Mouse (Mus musculus) stomach, postnatal 0 days (tissue): ENCODE data around the gene Rex1bd. TPM values are rescaled to one million over a fixed set of nuclear protein-coding genes. Genes with fewer than 3 reads are reported as not detected.

ENCODE experiments used
- ATAC-seq: fragments of 200-750 bp; cut with Nextera tagmentation; 2 replicates; pipeline ENCODE4 v1.8.0; 2017; ENCODE audit not compliant: low FRiP score, low TSS enrichment
- DNase-seq: peaks from one replicate; pipeline ENCODE4 v3.0.0-alpha.2; 2016; ENCODE audit warnings: low spot score
- H3K27ac ChIP-seq: fragments of 300-500 bp; sonication (generic); replicated peaks from 2 replicates; pipeline ENCODE4 v1.5.1; 2014; ENCODE audit warnings: mild to moderate bottlenecking, control low read depth
- H3K27me3 ChIP-seq: fragments of 300-500 bp; sonication (generic); 2 replicates; pipeline ENCODE4 v1.6.1; 2014; ENCODE audit warnings: low read length; ENCODE audit not compliant: control insufficient read depth, insufficient read depth
- H3K36me3 ChIP-seq: fragments of 300-500 bp; sonication (generic); 2 replicates; pipeline ENCODE4 v1.6.1; 2014; ENCODE audit warnings: low read length, mixed read lengths; ENCODE audit not compliant: control insufficient read depth, insufficient read depth
- H3K4me1 ChIP-seq: fragments of 300-500 bp; sonication (generic); replicated peaks from 2 replicates; pipeline ENCODE4 v1.6.1; 2014; ENCODE audit warnings: antibody characterized with exemption; ENCODE audit not compliant: control insufficient read depth, insufficient read depth
- H3K4me2 ChIP-seq: fragments of 300-500 bp; sonication (generic); replicated peaks from 2 replicates; pipeline ENCODE4 v1.6.1; 2014; ENCODE audit warnings: low read depth, mild to moderate bottlenecking, control low read depth, moderate library complexity
- H3K4me3 ChIP-seq: fragments of 300-500 bp; sonication (generic); 2 replicates; pipeline ENCODE4 v1.5.1; 2014; ENCODE audit warnings: low read depth, low read length, control low read depth
- H3K9ac ChIP-seq: fragments of 300-500 bp; sonication (generic); 2 replicates; pipeline ENCODE4 v1.6.1; 2014; ENCODE audit warnings: mild to moderate bottlenecking, low read length, control low read depth, mixed read lengths
- H3K9me3 ChIP-seq: fragments of 300-500 bp; sonication (generic); 2 replicates; pipeline ENCODE4 v1.6.1; 2016; ENCODE audit warnings: low read length; ENCODE audit not compliant: control insufficient read depth
- CTCF ChIP-seq: IDR thresholded peaks from 2 replicates; pipeline ENCODE4 v1.5.1; 2016; ENCODE audit warnings: antibody characterized with exemption, low read depth, mild to moderate bottlenecking, moderate library complexity
- EP300 ChIP-seq: optimal IDR thresholded peaks from 2 replicates; pipeline ENCODE3; 2016; ENCODE audit warnings: antibody characterized with exemption
- WGBS: fragments of 180-500 bp; shearing (Covaris S2); extraction: QIAGEN DNeasy Blood & Tissue Kit; methylation state at CpG from one replicate; pipeline ENCODE4 v1.1.7; 2014; 5-methylcytosine and 5-hydroxymethylcytosine counted together
- polyA plus RNA-seq: library from polyadenylated mRNA; unstranded; fragments of >200 nt; fragmentation: Nextera tagmentation; extraction: Ambion mirVana; gene quantifications from 2 replicates; pipeline ENCODE4 v1.2.1, GENCODE M21; 2015

The Rex1bd gene
- polyA plus RNA-seq, 1 experiment from 2014 or later: 122 TPM

GRCm38 (mm10) chr8:70504291-70504716 lies 2.2 kb downstream of the Rex1bd start:
- Histone ChIP-seq H3K4me3 (no peak overlapping the region), H3K9me3 (no peaks in the 10 kb centered on the region), H3K27ac (no peak overlapping the region), H3K4me1 (peaks cover 3% of the 10 kb centered on the region), H3K4me2 (no peak overlapping the region), H3K27me3 (peaks cover 4% of the 10 kb centered on the region; the same call in 1 of the 2 replicates), H3K36me3 (peaks cover 12% of the 10 kb centered on the region; the same call in 1 of the 2 replicates), H3K9ac (no peak overlapping the region)
- 54% methylated on average over 16 of the region's 16 CpGs for WGBS
- no peak for ATAC-seq
- peak; percentile 35 for DNase-seq
- no peak for TF ChIP-seq EP300
- TF ChIP-seq CTCF: no peak

- DNase-seq: peak; percentile 85
- peak; percentile 28; the same call in 1 of the 2 replicates for ATAC-seq
- H3K4me3 ChIP-seq: no peak overlapping the region
- H3K9ac ChIP-seq: no peak overlapping the region
- H3K4me1 ChIP-seq: peaks cover 3% of the 10 kb centered on the region
- WGBS: 18% methylated on average over 46 of the region's 46 CpGs
- peaks cover 9% of the 10 kb centered on the region; the same call in 1 of the 2 replicates for H3K36me3 ChIP-seq
- H3K27me3 ChIP-seq: peaks cover 4% of the 10 kb centered on the region; the same call in 1 of the 2 replicates
- H3K27ac ChIP-seq: no peak overlapping the region
- H3K9me3 ChIP-seq: no peaks in the 10 kb centered on the region
- 0 out of 2 replicates have a peak overlapping the region, but pooled peaks have one; percentile 11 for H3K4me2 ChIP-seq
- TF ChIP-seq EP300 (no peak), CTCF (peak; percentile 86)
These were observed 3.3 kb downstream of the Rex1bd start for GRCm38 (mm10) chr8:70503062-70503750.

- H3K27me3 ChIP-seq: peaks cover 4% of the 10 kb centered on the region; the same call in 1 of the 2 replicates
- no peak for ATAC-seq
- no peak overlapping the region for H3K4me3 ChIP-seq
- DNase-seq: no peak
- H3K9ac ChIP-seq: no peak overlapping the region
- H3K27ac ChIP-seq: no peak overlapping the region
- 48% methylated on average over 12 of the region's 12 CpGs for WGBS
- peaks cover 5% of the 10 kb centered on the region; the same call in 1 of the 2 replicates for H3K36me3 ChIP-seq
- TF ChIP-seq EP300: no peak
- TF ChIP-seq CTCF: no peak
- H3K4me2 ChIP-seq: no peak overlapping the region
- peaks cover 3% of the 10 kb centered on the region for H3K4me1 ChIP-seq
- no peaks in the 10 kb centered on the region for H3K9me3 ChIP-seq
These were observed 4.0 kb downstream of the Rex1bd start for GRCm38 (mm10) chr8:70502540-70502939.

- H3K4me3 ChIP-seq: no peak overlapping the region
- peaks cover 3% of the 10 kb centered on the region for H3K4me1 ChIP-seq
- H3K4me2 ChIP-seq: no peak overlapping the region
- H3K27me3 ChIP-seq: peaks cover 4% of the 10 kb centered on the region; the same call in 1 of the 2 replicates
- H3K36me3 ChIP-seq: peaks cover 2% of the 10 kb centered on the region; the same call in 1 of the 2 replicates
- no peak overlapping the region for H3K27ac ChIP-seq
- ATAC-seq: no peak
- 0 out of 2 replicates have a peak overlapping the region, but pooled peaks have one; percentile 23 for H3K9ac ChIP-seq
- no peaks in the 10 kb centered on the region for H3K9me3 ChIP-seq
- no peak for TF ChIP-seq CTCF
- no peak for TF ChIP-seq EP300
- 18% methylated on average over 23 of the region's 23 CpGs for WGBS
- DNase-seq: peak; percentile 56
These were observed 4.6 kb downstream of the Rex1bd start for GRCm38 (mm10) chr8:70501820-70502529.

GRCm38 (mm10) chr8:70500386-70501301 lies 5.9 kb downstream of the Rex1bd start:
- Histone ChIP-seq H3K36me3 (no peaks in the 10 kb centered on the region), H3K9ac (no peak overlapping the region), H3K27me3 (peaks cover 8% of the 10 kb centered on the region; the same call in 1 of the 2 replicates), H3K4me2 (peak overlapping the region; percentile 8; the same call in 1 of the 2 replicates), H3K4me1 (peaks cover 1% of the 10 kb centered on the region), H3K27ac (no peak overlapping the region), H3K9me3 (no peaks in the 10 kb centered on the region), H3K4me3 (peak overlapping the region; percentile 2; the same call in 1 of the 2 replicates)
- peak; percentile 74 for DNase-seq
- TF ChIP-seq EP300 (no peak), CTCF (no peak)
- 14% methylated on average over 39 of the region's 39 CpGs for WGBS
- ATAC-seq: peak; percentile 7; the same call in 1 of the 2 replicates
